Mouse (Mus musculus) ZHBTc4 (cell line): ENCODE data around the gene Olfr494.

ENCODE experiments used
- DNase-seq: peaks from one replicate; pipeline ENCODE4 v3.0.0-alpha.2; 2011; ENCODE audit warnings: low read depth, low spot score

The Olfr494 gene

GRCm38 (mm10) chr7:108365035-108365434 is at the start of gene Olfr494:
TSS of gene Olfr494 (plus strand) at chr7:108365335.
- DNase-seq = no peak

- DNase-seq = no peak
Measured at GRCm38 (mm10) chr7:108323574-108323973, 41.6 kb upstream of the Olfr494 start, which contains the start of gene Olfr492. TSS of gene Olfr492 (minus strand) at chr7:108323674.

GRCm38 (mm10) chr7:108346879-108347278 is 18.3 kb upstream of the Olfr494 start, which contains the start of gene Olfr493:
TSS of gene Olfr493 (minus strand) at chr7:108346979.
- DNase-seq = no peak

GRCm38 (mm10) chr7:108392867-108393266 is 27.7 kb downstream of the Olfr494 start, which contains the start of gene Olfr495:
TSS of gene Olfr495 (plus strand) at chr7:108393167.
- DNase-seq = no peak
